Mouse (Mus musculus) cerebellum, postnatal 36 days (tissue): Measurements from ENCODE around the gene Rpgr.
A peak's percentile ranks its signal among the peaks of the same experiment; 100 is the strongest.

ENCODE experiments used
- DNase-seq, 2 experiments: peaks; one replicate each; pipeline ENCODE4 v3.0.0; 2021 to 2022; ENCODE audit warnings: mixed read lengths in 2 of 2

Rpgr gene

DNA sequence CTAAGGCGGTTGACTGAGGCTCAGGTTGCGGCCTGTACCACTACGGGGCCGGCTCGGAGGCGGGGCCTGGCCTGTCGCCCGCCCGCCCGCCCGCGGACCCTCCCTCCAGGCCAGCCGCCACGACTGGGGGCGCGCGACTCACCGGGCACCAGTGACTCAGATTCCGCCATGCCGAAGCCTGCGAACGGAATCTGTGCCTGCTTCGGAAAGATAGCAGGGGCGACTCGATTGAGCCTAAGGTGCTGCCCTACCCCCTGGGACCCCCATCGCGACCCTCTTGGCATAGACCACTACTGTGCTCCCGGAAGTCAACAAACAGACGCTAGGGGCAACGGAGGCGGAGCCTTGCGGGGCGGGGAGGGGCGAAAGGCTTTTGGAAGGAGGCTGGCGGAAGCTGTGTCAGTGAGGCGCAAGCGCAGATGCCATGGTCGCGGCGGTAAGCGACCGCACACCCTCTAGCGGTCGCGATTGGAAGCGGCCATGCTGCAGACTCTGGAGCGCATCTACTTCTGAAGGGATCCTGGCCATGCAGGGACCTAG, at the start of gene Rpgr:
Gene Rpgr, minus strand, starts transcription at position 511 of the 540 bp plus-strand sequence.
- peak; percentile 85 to 89 for DNase-seq

DNA sequence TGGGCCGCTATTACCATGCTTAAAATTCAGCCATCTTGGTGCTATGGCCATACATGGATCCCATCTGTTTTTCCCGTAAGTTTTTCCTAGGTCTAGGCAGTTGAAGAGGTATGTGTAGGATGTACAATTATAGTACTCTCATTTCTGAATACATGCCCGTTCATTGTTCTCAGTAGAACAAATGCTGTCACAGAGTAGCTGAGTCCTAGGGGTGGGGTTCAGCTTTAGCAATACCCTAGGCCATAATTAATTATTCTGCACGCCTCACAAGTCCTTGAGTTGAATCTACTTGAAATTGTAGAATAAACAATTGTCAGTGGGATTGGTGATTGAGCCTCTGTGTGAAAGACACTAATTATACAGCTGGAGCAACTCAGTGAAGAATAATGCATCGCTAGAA, 41.5 kb upstream of the Rpgr start:
- DNase-seq, result no peak

DNA sequence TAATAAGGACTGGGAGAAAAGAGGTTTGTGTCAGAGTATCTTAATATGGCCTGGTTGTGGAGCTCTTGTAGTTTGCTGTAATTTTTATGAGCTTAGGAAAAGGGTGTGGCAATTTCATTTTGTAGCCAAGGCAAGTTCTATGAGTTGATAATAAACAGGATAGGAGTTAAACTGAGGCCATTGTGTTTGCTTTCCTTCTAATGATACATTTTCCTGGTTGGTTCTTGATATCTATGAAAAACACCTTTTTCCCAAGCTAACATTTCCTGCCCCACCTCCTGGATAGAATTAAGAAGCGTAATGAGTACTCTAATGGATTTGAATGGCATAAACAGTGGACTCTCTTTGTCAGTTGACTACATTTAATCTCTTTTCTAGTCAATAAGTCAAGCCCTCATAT, 41.1 kb upstream of the Rpgr start:
- DNase-seq, result no peak

DNA sequence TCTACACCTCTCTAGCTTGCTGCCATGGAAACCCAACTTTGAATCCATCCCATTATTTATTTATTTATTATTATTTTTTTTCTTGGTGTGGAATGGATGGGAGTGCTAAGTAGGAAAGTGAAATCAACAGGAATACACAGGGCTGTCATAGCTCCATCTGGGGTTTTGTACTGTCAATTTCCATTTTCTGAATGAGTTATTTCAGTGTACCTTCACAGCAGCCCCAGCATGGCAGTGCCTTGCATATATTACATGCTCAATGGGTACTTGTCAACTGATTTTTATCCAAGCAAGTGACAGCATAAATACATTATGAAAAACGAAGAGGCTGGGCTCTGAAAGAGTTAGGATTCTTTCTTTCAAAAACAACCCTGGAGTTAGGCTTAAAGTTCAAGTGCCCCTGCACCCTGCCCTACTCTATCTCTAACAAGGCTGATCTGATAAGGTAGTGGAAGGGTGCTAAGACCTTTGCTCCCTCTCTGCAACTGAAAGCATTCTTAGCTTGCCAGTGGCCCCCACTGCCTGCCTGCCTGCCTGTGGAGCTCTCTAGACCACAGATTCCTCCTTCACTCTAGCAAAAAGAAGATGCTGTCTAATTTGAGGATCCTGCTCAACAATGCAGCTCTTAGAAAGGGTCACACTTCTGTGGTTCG, 35.3 kb upstream of the Rpgr start, which contains the start of gene Otc:
Gene Otc, plus strand, starts transcription at position 454 of the 653 bp plus-strand sequence.
- DNase-seq, result no peak

DNA sequence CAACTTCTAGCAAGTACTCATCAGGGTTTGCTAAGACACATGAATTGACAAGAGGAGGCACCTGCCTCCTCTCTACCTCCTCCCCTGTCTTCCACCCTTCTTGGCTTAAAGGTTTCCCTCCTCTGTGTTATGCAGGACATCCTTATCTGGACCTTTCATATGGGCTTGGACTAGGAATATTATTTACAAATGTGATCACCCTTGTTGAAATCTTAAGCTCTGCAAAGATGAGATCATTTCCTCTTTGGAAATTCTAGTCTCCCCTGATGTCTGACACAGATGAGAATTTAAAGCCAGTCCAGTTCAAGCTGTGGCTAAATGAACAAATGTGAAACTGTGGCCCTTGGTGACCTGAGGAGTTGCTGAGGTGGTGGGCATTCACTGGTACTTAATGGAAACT, 34.6 kb upstream of the Rpgr start:
- DNase-seq, result no peak

DNA sequence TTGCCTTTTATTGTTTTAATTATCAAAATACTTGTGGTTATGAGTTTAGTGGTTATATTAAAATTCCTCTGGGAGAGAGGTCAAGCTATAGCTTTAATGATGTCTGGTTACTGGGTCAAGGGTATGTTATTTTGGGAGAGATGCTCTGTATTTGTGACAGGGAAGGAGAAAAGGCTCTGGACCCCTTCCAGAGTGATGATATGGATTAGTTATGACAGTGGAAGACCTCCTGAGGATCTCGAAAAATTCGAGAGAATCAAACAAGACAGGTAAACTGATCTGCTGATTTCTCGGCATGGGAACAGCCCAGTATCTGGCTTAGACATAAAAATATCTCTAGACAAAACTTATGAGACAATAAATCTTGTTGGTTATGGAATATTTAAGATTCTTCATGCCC, 27.2 kb upstream of the Rpgr start:
- DNase-seq, result no peak

DNA sequence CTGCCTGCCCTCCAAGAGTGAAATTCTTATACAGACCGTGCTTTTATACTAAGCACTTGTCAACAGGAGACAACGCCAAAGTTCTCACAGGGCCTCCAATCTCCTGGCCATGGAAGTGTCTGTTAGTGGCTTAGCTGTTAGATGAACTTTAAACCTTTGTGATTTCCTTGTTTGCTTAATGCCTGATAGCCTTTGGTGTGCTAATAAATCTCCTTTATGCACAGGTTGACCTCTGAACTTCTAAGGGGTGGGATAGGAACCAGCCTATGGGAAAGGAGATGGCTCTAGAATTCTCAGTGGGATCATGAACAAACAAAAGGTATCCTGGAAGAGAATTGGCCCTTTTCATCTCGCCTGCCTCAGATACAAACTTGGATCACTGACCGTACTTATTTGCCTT, 22.8 kb upstream of the Rpgr start:
- DNase-seq, result no peak

DNA sequence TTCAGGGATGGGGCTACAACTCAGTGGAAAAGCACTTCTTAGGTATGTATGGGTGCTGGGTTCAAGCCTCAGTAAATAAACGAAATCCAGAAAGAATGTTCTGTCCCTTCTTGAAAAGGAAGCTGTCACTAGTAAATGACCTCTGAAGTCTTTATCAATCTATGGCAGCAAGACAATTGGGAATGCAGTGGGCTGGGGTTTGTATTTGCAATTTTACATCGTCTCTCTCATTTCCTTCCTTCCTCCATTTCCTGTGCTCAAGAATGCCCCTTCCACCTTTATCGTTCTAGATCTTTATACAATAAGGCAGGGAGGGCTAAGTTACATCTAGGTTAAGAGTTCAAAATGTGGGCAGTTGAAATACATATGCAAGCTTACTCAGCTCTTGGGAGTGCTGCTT, 17.9 kb upstream of the Rpgr start:
- DNase-seq, result no peak

DNA sequence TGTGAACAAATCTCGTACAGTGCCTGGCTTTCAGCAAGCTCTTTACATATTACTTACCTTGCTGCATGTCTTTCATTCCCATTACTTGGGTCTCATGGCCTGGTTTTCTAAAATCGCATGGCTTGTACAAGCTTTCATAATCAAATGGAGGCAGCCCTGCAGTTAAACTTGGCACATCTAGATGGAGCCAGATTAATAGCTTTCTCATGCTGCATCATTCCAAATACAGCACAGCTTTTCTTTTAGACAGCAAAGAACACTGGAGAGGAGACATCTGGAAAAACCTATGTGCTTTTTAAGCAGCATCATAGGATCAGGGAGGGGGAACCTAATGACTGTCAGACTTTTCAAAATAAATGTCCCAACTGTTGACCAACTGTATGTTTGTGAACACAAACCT, 16.3 kb upstream of the Rpgr start:
- peak in 1 of 2 experiments; percentile 16 for DNase-seq

DNA sequence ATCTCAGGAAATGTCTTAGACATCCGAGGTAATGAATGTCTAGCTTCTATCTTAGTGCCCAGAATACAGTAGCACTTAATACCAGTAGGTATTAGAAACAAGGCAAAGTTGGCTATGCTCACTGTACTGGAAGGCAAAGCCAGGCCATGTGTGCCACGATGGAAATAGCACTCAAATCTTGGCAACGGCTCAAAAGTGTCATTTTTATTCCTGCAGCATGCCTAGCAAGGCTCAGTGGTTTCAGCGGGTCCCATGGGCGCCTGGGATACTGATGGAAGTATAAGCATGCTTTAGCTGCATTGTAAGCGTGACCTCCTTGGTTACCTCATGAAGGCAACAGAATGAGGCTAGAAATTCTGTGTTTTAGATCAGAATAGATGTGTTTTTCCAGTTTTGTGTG, 2.6 kb upstream of the Rpgr start:
- peak; percentile 22 for DNase-seq

DNA sequence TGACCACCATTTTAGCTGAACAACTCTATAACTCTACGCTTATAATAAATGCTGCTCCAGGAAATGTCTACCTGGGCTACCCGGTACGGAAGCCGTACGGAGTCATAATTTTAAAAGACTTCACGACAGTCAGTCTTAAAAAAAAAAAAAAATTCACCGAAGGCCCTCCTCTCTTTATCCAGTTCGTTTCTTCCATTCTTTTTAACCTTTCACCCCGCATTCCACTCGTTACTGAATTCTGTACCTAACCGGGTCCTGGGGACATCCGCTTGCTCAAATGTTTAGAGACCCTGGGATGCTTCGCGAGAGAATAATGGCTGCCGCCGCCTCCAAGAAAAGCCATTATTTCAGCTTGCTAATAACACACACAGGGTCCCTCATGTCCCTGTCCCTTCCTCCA, 748 bp downstream of the Rpgr start:
- DNase-seq, result peak; percentile 38 to 52

DNA sequence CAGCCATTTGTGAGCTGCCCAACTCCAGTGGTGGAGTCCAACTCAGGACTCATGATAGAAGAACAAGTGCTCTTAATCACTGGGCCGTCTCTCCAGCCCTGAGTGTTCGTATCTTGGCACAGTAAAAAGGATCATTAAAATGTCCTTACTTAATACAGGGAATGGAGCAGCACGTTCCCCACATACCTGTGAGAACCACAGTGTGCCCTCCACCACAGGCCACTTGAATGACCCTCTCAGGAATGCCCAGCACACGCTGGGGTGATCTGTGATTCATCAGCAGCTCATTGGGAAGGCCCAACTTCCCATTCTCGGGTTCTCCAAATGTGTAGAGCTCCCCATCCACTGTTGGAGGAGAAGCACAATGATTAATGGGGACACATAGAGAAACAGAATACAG, 10.8 kb downstream of the Rpgr start:
- DNase-seq, result no peak

DNA sequence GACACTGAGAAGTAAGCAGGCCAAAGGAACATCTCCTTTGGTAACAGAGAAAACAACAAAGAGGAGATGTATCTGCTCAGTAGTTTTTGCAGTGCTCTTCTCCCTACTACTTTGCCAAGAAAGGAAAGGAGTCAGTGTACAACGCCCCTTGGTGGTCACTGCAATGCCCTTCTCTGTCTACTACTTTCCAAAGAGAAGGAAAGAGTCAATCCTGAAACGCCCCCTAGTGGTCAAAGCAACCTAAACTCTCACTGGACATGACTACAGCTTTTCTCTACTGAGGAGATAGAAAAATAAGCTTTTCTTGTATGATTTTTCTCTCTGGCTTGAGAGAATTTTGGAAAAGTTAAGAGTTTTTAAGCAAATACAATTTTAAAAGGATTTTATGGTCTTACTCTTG, 15.4 kb downstream of the Rpgr start:
- DNase-seq, result peak in 1 of 2 experiments; percentile 30

DNA sequence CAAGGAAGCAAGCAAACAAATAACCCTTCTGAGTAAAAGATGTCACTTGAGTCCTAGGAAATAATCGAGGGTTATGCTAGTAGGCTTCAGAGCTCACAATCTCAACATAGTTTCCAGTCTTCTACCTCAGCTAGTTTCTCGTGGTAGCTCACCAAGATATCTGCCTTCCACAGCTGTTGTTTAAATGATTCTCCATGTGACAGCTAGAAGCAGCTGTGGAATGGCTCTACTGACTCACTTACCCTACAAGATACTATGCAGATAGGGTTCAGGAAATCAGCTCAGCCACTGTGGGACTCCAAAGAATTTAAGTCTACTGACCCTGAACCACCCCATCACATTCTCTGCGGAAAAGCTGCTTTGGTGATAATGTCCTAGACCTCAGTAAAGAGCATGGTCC, 64.3 kb downstream of the Rpgr start:
- no peak for DNase-seq

DNA sequence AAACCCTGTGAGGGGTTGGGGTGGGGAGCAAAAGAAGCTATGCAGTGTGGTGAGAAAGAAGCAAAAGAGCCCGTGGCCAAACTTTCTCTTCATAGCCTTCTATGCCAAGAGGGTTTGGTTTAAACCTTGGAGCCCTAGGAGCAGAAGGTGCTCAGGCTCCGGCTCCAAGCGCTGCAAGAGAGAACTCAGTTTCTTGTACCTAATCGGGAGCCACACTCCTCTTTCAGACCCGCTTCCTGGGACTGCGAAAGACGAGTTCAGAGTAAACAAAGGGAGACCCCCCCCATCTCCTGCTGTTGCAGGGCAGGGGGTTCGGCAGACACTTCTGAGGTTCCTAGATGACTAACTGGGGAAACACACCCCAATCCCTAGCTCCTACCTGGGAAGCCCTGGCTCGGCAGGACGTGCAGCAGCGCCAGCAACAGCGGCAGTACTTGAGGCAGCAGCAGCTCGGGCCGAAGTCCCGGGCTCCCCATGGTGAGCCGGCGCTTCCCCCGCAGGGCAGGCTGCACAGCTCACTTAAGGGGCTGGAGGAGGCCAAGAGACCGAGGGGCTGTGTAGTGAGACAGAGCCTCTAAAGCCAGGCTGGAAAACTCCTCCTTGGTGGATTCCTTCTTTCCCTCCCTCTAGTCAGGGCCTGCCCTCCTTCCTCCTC, 99.5 kb downstream of the Rpgr start, which contains the start of gene Srpx:
Gene Srpx, minus strand, starts transcription at position 645 of the 655 bp plus-strand sequence.
- no peak for DNase-seq

DNA sequence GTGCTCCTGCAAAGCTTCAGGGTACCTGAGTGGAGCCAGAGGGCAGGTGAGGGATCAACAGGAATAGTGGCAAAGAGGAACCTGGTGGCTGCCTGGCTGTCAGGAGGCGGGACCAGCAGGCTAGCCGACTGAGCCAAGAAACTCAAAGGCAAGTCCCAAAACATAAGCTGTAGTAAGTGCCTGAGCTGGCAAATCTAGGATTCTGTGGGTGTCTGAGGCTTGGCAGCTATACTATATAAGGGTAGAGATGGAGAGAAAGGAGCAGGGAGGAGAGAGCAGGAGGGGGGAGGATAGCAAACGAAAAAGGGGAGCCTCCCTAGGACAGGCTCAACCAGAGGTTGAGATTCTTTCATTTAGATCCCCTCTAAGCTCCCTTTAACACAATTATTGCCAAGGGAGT, 100.9 kb downstream of the Rpgr start:
- no peak for DNase-seq

DNA sequence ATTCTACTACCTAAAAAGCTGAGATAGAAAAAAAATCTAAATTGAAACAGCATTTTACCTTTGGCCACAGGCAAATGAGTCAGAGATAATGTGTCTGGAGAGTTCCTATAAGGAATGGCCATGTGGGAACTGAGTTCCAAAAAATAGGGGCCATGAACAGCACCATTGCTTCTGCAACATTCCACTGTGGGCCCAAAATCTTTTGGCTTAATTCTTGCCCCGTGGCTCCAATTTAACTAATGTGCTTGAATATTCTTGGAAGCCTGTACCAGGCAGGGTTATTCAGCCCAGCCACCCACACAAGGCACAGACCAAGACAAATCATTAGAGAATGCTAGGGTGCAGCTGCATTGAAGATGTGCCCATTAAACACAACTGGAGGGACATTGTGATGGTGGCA, 106.0 kb downstream of the Rpgr start:
- no peak for DNase-seq

DNA sequence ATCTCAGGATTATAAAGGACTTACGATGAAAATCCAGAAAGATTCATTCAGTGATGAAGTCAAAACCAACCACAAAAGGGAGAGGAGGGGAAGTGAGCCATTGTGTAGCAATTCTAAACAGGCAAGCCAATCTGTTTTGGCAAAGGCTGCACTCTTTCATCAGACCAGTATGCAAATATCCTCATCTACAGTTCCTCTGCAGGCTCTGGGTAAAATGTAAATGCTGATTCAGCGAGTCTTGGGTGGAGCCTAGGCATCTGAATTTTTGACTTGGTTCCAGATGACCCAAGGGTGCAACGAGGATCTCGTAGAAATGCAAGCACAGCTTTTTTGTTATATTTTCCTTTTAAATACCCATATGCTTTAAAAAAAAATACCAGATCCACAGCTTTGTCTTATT, 108.2 kb downstream of the Rpgr start:
- DNase-seq, result no peak

DNA sequence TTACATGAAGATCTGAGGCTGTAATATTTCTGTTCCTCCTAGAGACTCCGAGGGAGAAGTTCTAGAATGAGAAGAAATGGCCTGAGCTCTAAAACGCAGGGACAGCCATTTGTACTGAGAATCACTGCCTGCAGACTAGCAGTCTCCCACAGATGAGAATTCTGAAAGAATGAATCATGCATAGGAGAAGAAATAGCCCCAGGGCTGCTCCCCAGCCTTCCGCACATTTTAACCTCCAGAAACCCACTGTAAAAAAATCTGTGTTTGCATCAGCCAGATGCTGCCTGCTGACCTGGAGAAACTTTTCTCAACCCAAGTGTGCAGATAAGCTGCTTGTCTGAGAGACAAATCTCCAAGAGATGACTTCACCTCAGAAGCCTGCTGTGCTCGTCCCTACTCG, 111.2 kb downstream of the Rpgr start:
- no peak for DNase-seq

DNA sequence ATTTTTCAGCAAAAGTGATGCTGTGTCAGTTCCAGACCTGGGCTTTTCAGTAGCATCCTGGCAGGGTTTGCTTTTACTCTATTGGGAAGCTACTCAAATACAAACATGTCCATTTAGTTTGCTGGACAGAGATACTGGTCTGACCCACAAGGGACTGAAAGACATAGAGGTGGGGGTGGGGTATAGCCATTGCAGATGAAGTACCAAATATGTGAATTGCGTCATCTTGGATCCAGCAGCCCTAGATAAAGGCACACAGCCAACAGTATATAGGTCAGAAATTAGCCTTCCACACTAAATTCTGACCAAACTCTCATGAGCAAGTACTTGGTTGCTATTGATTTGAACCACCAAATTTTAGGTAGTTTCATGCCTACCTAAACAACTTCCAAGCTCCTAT, 114.0 kb downstream of the Rpgr start:
- no peak for DNase-seq

DNA sequence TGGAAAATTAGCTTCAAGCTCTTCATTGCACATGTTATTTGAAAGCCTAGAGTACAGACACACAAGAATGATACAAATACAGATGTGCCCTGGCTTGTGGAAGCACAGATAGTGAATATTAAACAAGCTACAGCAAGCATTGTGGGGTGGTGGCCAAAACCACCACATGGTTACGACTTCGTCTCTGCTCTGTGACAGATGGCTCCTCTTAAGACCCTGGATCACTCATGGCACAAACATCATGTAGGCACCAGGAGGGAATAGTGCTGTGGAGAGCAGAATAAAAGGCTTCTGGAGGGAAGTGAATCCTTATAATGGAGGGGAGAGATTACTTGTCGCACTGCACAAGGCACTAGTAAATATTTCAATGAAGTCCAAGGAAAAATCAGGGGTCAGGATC, 120.9 kb downstream of the Rpgr start:
- peak; percentile 5 to 34 for DNase-seq

DNA sequence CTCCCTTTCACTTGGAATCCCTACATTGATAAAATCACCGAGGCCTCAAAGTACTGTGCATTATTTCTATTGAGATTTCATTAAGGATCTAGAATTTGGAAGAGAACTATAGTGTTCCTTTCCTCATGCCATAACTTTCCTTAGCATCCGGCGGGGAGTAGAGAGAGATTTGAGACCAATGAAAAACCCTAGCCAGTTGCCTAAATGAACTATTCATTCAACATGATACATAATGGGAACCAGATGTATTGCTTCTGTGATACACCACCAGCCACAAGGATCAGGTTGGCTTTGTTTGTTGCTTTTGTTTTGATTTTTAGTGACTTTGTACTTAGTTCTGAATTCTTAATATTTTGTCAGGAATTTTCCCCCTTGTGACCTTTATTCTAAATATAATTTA, 136.3 kb downstream of the Rpgr start:
- no peak for DNase-seq

DNA sequence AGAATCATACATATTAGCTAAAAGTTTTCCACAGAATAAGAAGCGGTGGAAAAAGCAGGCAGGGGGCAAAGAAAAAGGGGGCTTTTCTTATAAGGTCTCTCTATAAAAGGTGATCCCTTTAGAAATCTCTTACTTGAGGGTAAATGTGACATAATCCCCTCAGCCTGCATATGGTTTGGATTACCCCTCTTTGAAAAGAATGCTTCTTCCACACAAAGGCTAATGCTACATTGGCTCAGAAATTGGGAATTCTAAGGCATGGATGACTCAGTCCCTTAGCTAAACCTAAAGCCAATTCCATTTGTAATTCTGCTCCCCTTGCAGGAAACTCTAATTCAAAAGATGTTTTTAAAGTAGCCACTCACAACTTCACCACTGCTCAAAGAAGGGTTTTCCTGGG, 136.7 kb downstream of the Rpgr start:
- no peak for DNase-seq

DNA sequence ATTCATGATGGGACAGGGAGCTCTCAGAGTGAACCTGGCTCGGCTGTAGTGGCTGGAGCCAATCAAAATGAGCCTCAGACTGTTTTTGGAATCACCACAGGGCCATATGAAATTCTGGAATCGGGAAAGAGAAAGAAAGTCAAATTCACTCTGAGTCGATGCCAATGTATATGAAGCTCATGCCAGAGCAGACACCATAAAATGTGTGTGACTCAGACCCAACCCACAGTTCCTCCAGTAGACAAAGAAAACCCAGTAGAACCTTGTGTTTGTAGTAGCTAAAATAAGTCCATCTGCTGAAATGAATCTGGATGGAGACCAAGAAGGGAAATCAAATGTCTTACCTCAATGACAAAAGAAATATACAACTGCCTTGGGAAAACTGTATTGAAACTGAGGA, 142.8 kb downstream of the Rpgr start:
- DNase-seq, result no peak

DNA sequence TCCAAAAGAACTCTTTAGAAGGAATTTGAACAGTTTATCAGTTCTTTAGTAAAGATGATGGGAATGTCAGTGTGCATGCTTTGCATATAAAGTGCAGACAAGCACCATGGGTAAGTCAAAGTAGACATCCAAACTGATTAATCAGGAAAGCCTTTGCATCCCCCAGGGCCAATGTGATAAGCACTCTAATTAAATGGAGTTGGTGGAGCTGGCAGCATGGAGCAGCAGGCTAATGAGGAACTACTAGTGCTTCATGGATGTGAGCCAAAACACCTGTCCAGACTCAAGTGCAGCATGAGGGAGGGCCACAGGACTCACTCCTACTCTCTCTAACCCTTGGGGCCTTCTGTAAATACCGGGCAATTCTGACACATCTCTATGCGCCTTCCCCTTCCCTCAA, 145.2 kb downstream of the Rpgr start:
- no peak for DNase-seq
